Mouse (Mus musculus) testis, postnatal 14 days (tissue): ENCODE measurements at regions not wholly inside any gene's neighbourhood (a gene's known extent, or its start where the extent isn't known, plus 50 kb on each side); places are given as distances from the start of the nearest gene placed in this dataset.

Source experiments
- DNase-seq: peaks from one replicate; pipeline ENCODE4 v3.0.0; 2021; ENCODE audit warnings: low spot score

GRCm38 (mm10) chr10:125794504-125794903 lies 171.5 kb upstream of the Lrig3 start:
- DNase-seq = no peak

GRCm38 (mm10) chr10:125795323-125795722 lies 170.6 kb upstream of the Lrig3 start:
- no peak for DNase-seq

- DNase-seq = no peak
These were observed 167.3 kb upstream of the Lrig3 start for GRCm38 (mm10) chr10:125798678-125799077.

- no peak for DNase-seq
These were observed 165.3 kb upstream of the Lrig3 start for GRCm38 (mm10) chr10:125800572-125801114.

GRCm38 (mm10) chr10:125801450-125801849 lies 164.5 kb upstream of the Lrig3 start:
- DNase-seq = no peak

- no peak for DNase-seq
These were observed 162.9 kb upstream of the Lrig3 start for GRCm38 (mm10) chr10:125802923-125803583.

GRCm38 (mm10) chr10:125809763-125810361 lies 156.1 kb upstream of the Lrig3 start:
- no peak for DNase-seq

- DNase-seq = no peak
These were observed 155.4 kb upstream of the Lrig3 start for GRCm38 (mm10) chr10:125810590-125810989.

- DNase-seq = no peak
These were observed 151.6 kb upstream of the Lrig3 start for GRCm38 (mm10) chr10:125814191-125814887.

- DNase-seq = no peak
These were observed 133.8 kb upstream of the Lrig3 start for GRCm38 (mm10) chr10:125832134-125832533.

GRCm38 (mm10) chr10:125832764-125833163 lies 133.2 kb upstream of the Lrig3 start:
- no peak for DNase-seq

- no peak for DNase-seq
These were observed 132.0 kb upstream of the Lrig3 start for GRCm38 (mm10) chr10:125833989-125834388.

- no peak for DNase-seq
These were observed 127.0 kb upstream of the Lrig3 start for GRCm38 (mm10) chr10:125838982-125839381.

GRCm38 (mm10) chr10:125839621-125840141 lies 126.3 kb upstream of the Lrig3 start:
- DNase-seq = no peak

GRCm38 (mm10) chr10:125840388-125840787 lies 125.6 kb upstream of the Lrig3 start:
- no peak for DNase-seq

- DNase-seq = no peak
These were observed 121.6 kb upstream of the Lrig3 start for GRCm38 (mm10) chr10:125844336-125844865.

- no peak for DNase-seq
These were observed 120.9 kb upstream of the Lrig3 start for GRCm38 (mm10) chr10:125845014-125845514.

- no peak for DNase-seq
These were observed 115.6 kb upstream of the Lrig3 start for GRCm38 (mm10) chr10:125850370-125850769.

- no peak for DNase-seq
These were observed 104.2 kb upstream of the Lrig3 start for GRCm38 (mm10) chr10:125861734-125862133.

- DNase-seq = no peak
These were observed 99.6 kb upstream of the Lrig3 start for GRCm38 (mm10) chr10:125866346-125866745.

GRCm38 (mm10) chr10:125884563-125884962 lies 81.4 kb upstream of the Lrig3 start:
- no peak for DNase-seq

- no peak for DNase-seq
These were observed 80.2 kb upstream of the Lrig3 start for GRCm38 (mm10) chr10:125885796-125886195.
